Mouse (Mus musculus): Measurements from ENCODE around the gene Spata13.

DNA sequence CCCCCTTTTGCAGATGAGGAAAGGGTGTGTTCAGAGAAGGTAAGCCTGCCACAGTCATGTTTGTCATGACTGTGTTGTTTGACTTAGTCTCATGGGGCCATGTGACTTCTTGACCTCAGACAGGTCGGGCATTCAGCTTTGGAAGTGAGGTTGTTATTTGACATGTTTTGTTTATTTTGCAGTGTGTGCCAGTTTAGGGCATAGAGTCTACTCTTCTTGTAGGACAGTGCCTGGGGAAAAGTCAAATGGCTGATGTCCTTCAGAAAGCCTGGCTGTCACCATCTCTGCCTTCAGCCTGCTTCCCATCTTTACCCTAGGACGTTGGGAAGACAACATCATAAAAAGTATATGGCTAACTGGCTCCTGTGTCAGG lies 2.8 kb downstream of the Spata13 start:
- TF ChIP-seq GATA1 (IDR thresholded peaks at IDR 0.05; ENCODE audit: borderline replicate concordance, low read length) (no peak), CTCF (IDR thresholded peaks at IDR 0.05; ENCODE audit: low read depth, low read length) (no peak), POLR2AphosphoS5 (IDR thresholded peaks at IDR 0.05; ENCODE audit: insufficient replicate concordance, low read depth, low read length) (no peak)
